Mouse (Mus musculus): ENCODE measurements at regions not wholly inside any gene's neighbourhood (a gene's known extent, or its start where the extent isn't known, plus 50 kb on each side); places are given as distances from the start of the nearest gene placed in this dataset.

DNA sequence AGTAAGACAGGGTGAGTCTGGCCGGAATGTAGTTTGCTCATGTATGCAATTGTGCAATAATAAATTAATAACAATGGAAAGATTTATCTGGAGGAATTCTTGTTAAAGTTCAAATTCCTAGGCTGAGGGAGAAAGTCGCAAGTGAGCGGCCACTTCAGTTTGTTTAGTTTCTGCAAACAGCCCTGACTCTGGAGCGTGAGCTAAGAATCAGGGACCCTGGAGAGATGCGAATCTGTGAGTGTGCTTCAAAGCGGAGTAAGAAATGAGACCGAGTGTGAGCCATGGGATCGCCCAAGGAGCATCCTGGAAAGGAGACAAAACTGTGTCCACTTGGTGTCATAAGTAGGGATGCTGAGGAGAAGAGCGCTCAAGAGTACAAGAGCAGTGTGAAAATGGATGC lies 104.2 kb upstream of the Lrig3 start:
- no peak for TF ChIP-seq CTCF (IDR thresholded peaks at IDR 0.05; ENCODE audit: low read depth, low read length)
- no peak for TF ChIP-seq GATA1 (IDR thresholded peaks at IDR 0.05; ENCODE audit: borderline replicate concordance, low read length)
- TF ChIP-seq TAL1 (conservative IDR thresholded peaks at IDR 0.05; ENCODE audit: low read depth, low read length): no peak
